Mouse (Mus musculus) ZHBTc4 (cell line): ENCODE measurements at regions not wholly inside any gene's neighbourhood (a gene's known extent, or its start where the extent isn't known, plus 50 kb on each side); places are given as distances from the start of the nearest gene placed in this dataset.
A peak's percentile ranks its signal among the peaks of the same experiment; 100 is the strongest.
"Not testable (repeated sequence)": the region's sequence is repeated elsewhere in the genome, so short reads cannot be mapped to it uniquely, and the experiment has no call there.

Experiments used
- DNase-seq: peaks from one replicate; pipeline ENCODE4 v3.0.0-alpha.2; 2011; ENCODE audit warnings: low read depth, low spot score

- DNase-seq, result no peak
Measured at GRCm38 (mm10) chr8:7323067-7323675, 1337.9 kb downstream of the Efnb2 start.

GRCm38 (mm10) chr8:7322376-7323066 is 1338.5 kb downstream of the Efnb2 start:
- DNase-seq, result no peak

GRCm38 (mm10) chr8:7316806-7317355 is 1344.2 kb downstream of the Efnb2 start:
- DNase-seq, result no peak

GRCm38 (mm10) chr8:7309239-7309638 is 1351.8 kb downstream of the Efnb2 start:
- no peak for DNase-seq

- no peak for DNase-seq
Measured at GRCm38 (mm10) chr8:7289361-7289760, 1371.7 kb downstream of the Efnb2 start.

- DNase-seq, result peak; percentile 67
Measured at GRCm38 (mm10) chr8:7286581-7286980, 1374.5 kb downstream of the Efnb2 start.

GRCm38 (mm10) chr8:7267406-7267805 is 1393.6 kb downstream of the Efnb2 start:
- no peak for DNase-seq

GRCm38 (mm10) chr8:7254336-7254735 is 1406.7 kb downstream of the Efnb2 start:
- not testable (repeated sequence) for DNase-seq

GRCm38 (mm10) chr8:7240321-7240720 is 1420.7 kb downstream of the Efnb2 start:
- DNase-seq, result no peak

- DNase-seq, result no peak
Measured at GRCm38 (mm10) chr8:7234006-7234405, 1427.0 kb downstream of the Efnb2 start.

GRCm38 (mm10) chr8:7219300-7219699 is 1441.7 kb downstream of the Efnb2 start:
- DNase-seq, result no peak

- DNase-seq, result no peak
Measured at GRCm38 (mm10) chr8:7207178-7207577, 1453.9 kb downstream of the Efnb2 start.

- DNase-seq, result no peak
Measured at GRCm38 (mm10) chr8:7206596-7206995, 1454.4 kb downstream of the Efnb2 start.

- no peak for DNase-seq
Measured at GRCm38 (mm10) chr8:7205086-7205485, 1456.0 kb downstream of the Efnb2 start.

- no peak for DNase-seq
Measured at GRCm38 (mm10) chr8:7190726-7191125, 1470.3 kb downstream of the Efnb2 start.

GRCm38 (mm10) chr8:7163361-7163760 is 1497.7 kb downstream of the Efnb2 start:
- DNase-seq, result no peak

- DNase-seq, result no peak
Measured at GRCm38 (mm10) chr8:7131746-7132145, 1529.3 kb downstream of the Efnb2 start.

GRCm38 (mm10) chr8:7108849-7109248 is 1552.2 kb downstream of the Efnb2 start:
- DNase-seq, result no peak

- no peak for DNase-seq
Measured at GRCm38 (mm10) chr8:7097577-7097976, 1563.5 kb downstream of the Efnb2 start.

GRCm38 (mm10) chr8:7092831-7093230 is 1568.2 kb downstream of the Efnb2 start:
- no peak for DNase-seq

- no peak for DNase-seq
Measured at GRCm38 (mm10) chr8:7088123-7088522, 1572.9 kb downstream of the Efnb2 start.

GRCm38 (mm10) chr8:7060255-7060656 is 1600.8 kb downstream of the Efnb2 start:
- no peak for DNase-seq

- DNase-seq, result no peak
Measured at GRCm38 (mm10) chr8:7026247-7026844, 1634.7 kb downstream of the Efnb2 start.
